Mouse (Mus musculus) MEL (cell line): Measurements from ENCODE around the gene Pon2. TPM values are rescaled to one million over a fixed set of nuclear protein-coding genes. Genes with fewer than 3 reads are reported as not detected.

Experiments
- DNase-seq: peaks from one replicate; pipeline ENCODE4 v3.0.0; 2011; ENCODE audit warnings: low read depth, low spot score
- H3K27ac ChIP-seq: 2 replicates; pipeline ENCODE4 v1.5.1; 2012; ENCODE audit warnings: low read depth, mild to moderate bottlenecking, control low read depth, low read length, moderate library complexity; ENCODE audit not compliant: control insufficient read depth
- H3K27me3 ChIP-seq, 2 experiments: fragments of 150-350 bp in 1 of 2; sonication (generic) in 1 of 2; 2 replicates each; pipeline ENCODE4 v1.6.1; 2012; ENCODE audit warnings: low read length in 2 of 2, mild to moderate bottlenecking in 2 of 2, improper control_type of control experiment in 1 of 2, moderate library complexity in 1 of 2; ENCODE audit not compliant: insufficient read depth in 2 of 2, control insufficient read depth in 1 of 2
- H3K36me3 ChIP-seq, 2 experiments: 2 replicates each; pipeline ENCODE4 v1.6.1; 2012 to 2014; ENCODE audit warnings: low read length in 2 of 2, improper control_type of control experiment in 1 of 2, inconsistent platforms in 1 of 2, mild to moderate bottlenecking in 1 of 2; ENCODE audit not compliant: insufficient read depth in 2 of 2, control insufficient read depth in 1 of 2
- H3K4me1 ChIP-seq, 2 experiments: fragments of 150-350 bp in 1 of 2; sonication (generic) in 1 of 2; 2 replicates each; pipeline ENCODE4 v1.6.1; 2012; ENCODE audit warnings: low read length in 2 of 2, improper control_type of control experiment in 1 of 2, mild to moderate bottlenecking in 1 of 2; ENCODE audit not compliant: insufficient read depth in 2 of 2, control insufficient read depth in 1 of 2
- H3K4me3 ChIP-seq, 2 experiments: fragments of 150-350 bp in 1 of 2; sonication (generic) in 1 of 2; 2 replicates each; pipeline ENCODE4 v1.5.1; 2012; ENCODE audit warnings: low read depth in 2 of 2, low read length in 2 of 2, mild to moderate bottlenecking in 2 of 2, moderate library complexity in 2 of 2, control low read depth in 1 of 2, improper control_type of control experiment in 1 of 2; ENCODE audit not compliant: control insufficient read depth in 1 of 2, insufficient read depth in 1 of 2
- H3K79me2 ChIP-seq: 2 replicates; pipeline ENCODE4 v1.6.1; 2012; ENCODE audit warnings: mild to moderate bottlenecking, low read length, moderate library complexity; ENCODE audit not compliant: control insufficient read depth, poor library complexity, insufficient read depth
- H3K9ac ChIP-seq: 2 replicates; pipeline ENCODE4 v1.6.1; 2012; ENCODE audit warnings: low read depth, mild to moderate bottlenecking, control low read depth, low read length, moderate library complexity; ENCODE audit not compliant: control insufficient read depth, poor library complexity, severe bottlenecking
- H3K9me3 ChIP-seq: fragments of 150-350 bp; sonication (generic); replicated peaks from 2 replicates; pipeline ENCODE4 v1.6.1; 2012; ENCODE audit warnings: mild to moderate bottlenecking, low read length, improper control_type of control experiment, moderate library complexity; ENCODE audit not compliant: insufficient read depth
- CHD1 ChIP-seq: IDR thresholded peaks from 2 replicates; pipeline ENCODE4 v1.6.1; 2012; ENCODE audit warnings: low read depth, mild to moderate bottlenecking, inconsistent platforms, low read length, improper control_type of control experiment
- CHD2 ChIP-seq: IDR thresholded peaks from 2 replicates; pipeline ENCODE4 v1.6.1; 2011; ENCODE audit warnings: low read length, improper control_type of control experiment
- CTCF ChIP-seq, 3 experiments: IDR thresholded peaks in 2 of 3; conservative IDR thresholded peaks in 1 of 3; 2 replicates each; pipeline ENCODE4 v1.5.1; 2011 to 2012; ENCODE audit warnings: low read length in 3 of 3, low read depth in 2 of 3, mild to moderate bottlenecking in 2 of 3, improper control_type of control experiment in 1 of 3, inconsistent platforms in 1 of 3, mixed read lengths in 1 of 3, moderate library complexity in 1 of 3; ENCODE audit not compliant: control insufficient read depth in 1 of 3, insufficient read depth in 1 of 3, poor library complexity in 1 of 3, severe bottlenecking in 1 of 3
- ELF1 ChIP-seq: IDR thresholded peaks from 2 replicates; pipeline ENCODE4 v1.6.1; 2014; ENCODE audit warnings: low read depth, mild to moderate bottlenecking, inconsistent platforms, low read length, improper control_type of control experiment, moderate library complexity
- EP300 ChIP-seq, 2 experiments: IDR thresholded peaks; 2 replicates each; pipeline ENCODE4 v1.6.1; 2011; ENCODE audit warnings: improper control_type of control experiment in 2 of 2, low read length in 2 of 2, low read depth in 1 of 2, mild to moderate bottlenecking in 1 of 2
- GATA1 ChIP-seq: IDR thresholded peaks from 2 replicates; pipeline ENCODE4 v1.6.1; 2011; ENCODE audit warnings: low read depth, low read length, improper control_type of control experiment
- JUND ChIP-seq: IDR thresholded peaks from 2 replicates; pipeline ENCODE4 v1.6.1; 2011; ENCODE audit warnings: low read depth, mild to moderate bottlenecking, improper control_type of control experiment, low read length
- KAT2A ChIP-seq: conservative IDR thresholded peaks from 2 replicates; pipeline ENCODE4 v1.6.1; 2012; ENCODE audit warnings: low read depth, low read length, improper control_type of control experiment, inconsistent platforms
- MAFK ChIP-seq: IDR thresholded peaks from 2 replicates; pipeline ENCODE4 v1.6.1; 2011; ENCODE audit warnings: low read depth, mild to moderate bottlenecking, low read length, improper control_type of control experiment, borderline replicate concordance
- MAZ ChIP-seq: IDR thresholded peaks from 2 replicates; pipeline ENCODE4 v1.6.1; 2012; ENCODE audit warnings: low read depth, mild to moderate bottlenecking, inconsistent platforms, low read length, improper control_type of control experiment
- MEF2A ChIP-seq: IDR thresholded peaks from 2 replicates; pipeline ENCODE4 v1.6.1; 2014; ENCODE audit warnings: low read depth, mild to moderate bottlenecking, inconsistent platforms, low read length, improper control_type of control experiment; ENCODE audit not compliant: poor library complexity, insufficient replicate concordance, severe bottlenecking; ENCODE audit errors: extremely low read depth
- MXI1 ChIP-seq: IDR thresholded peaks from 2 replicates; pipeline ENCODE4 v1.6.1; 2011; ENCODE audit warnings: mild to moderate bottlenecking, low read depth, low read length, improper control_type of control experiment
- MYB ChIP-seq: IDR thresholded peaks from 2 replicates; pipeline ENCODE4 v1.6.1; 2011; ENCODE audit warnings: mild to moderate bottlenecking, low read depth, low read length, improper control_type of control experiment
- MYC ChIP-seq: IDR thresholded peaks from 2 replicates; pipeline ENCODE4 v1.6.1; 2011; ENCODE audit warnings: low read depth, mild to moderate bottlenecking, low read length, improper control_type of control experiment, moderate library complexity
- NRF1 ChIP-seq: IDR thresholded peaks from 2 replicates; pipeline ENCODE4 v1.6.1; 2014; ENCODE audit warnings: low read depth, mild to moderate bottlenecking, inconsistent platforms, low read length, improper control_type of control experiment, moderate library complexity; ENCODE audit not compliant: poor library complexity, insufficient read depth, severe bottlenecking
- POLR2AphosphoS2 ChIP-seq: IDR thresholded peaks from 2 replicates; pipeline ENCODE4 v1.6.1; 2011; ENCODE audit warnings: low read length, improper control_type of control experiment
- POLR2AphosphoS5 ChIP-seq: IDR thresholded peaks from 2 replicates; pipeline ENCODE4 v1.6.1; 2012; ENCODE audit warnings: low read depth, borderline replicate concordance, mild to moderate bottlenecking, inconsistent platforms, low read length, moderate library complexity, mixed read lengths
- RAD21 ChIP-seq: IDR thresholded peaks from 2 replicates; pipeline ENCODE4 v1.6.1; 2011; ENCODE audit warnings: mild to moderate bottlenecking, low read depth, low read length, improper control_type of control experiment
- RCOR1 ChIP-seq: IDR thresholded peaks from 2 replicates; pipeline ENCODE4 v1.6.1; 2012; ENCODE audit warnings: low read depth, mild to moderate bottlenecking, inconsistent platforms, low read length, improper control_type of control experiment
- SIN3A ChIP-seq: IDR thresholded peaks from 2 replicates; pipeline ENCODE4 v1.6.1; 2012; ENCODE audit warnings: low read length, improper control_type of control experiment, inconsistent platforms
- SMC3 ChIP-seq: IDR thresholded peaks from 2 replicates; pipeline ENCODE4 v1.6.1; 2011; ENCODE audit warnings: low read depth, low read length, improper control_type of control experiment
- TCF12 ChIP-seq: IDR thresholded peaks from 2 replicates; pipeline ENCODE4 v1.6.1; 2014; ENCODE audit warnings: low read depth, mild to moderate bottlenecking, inconsistent platforms, low read length, improper control_type of control experiment, moderate library complexity
- USF1 ChIP-seq: IDR thresholded peaks from 2 replicates; pipeline ENCODE4 v1.6.1; 2014; ENCODE audit warnings: low read depth, mild to moderate bottlenecking, inconsistent platforms, low read length, improper control_type of control experiment, moderate library complexity
- ZC3H11A ChIP-seq: IDR thresholded peaks from 2 replicates; pipeline ENCODE4 v1.6.1; 2012; ENCODE audit warnings: low read depth, mild to moderate bottlenecking, inconsistent platforms, low read length, improper control_type of control experiment
- ZNF384 ChIP-seq: IDR thresholded peaks from 2 replicates; pipeline ENCODE4 v1.6.1; 2012; ENCODE audit warnings: low read depth, mild to moderate bottlenecking, inconsistent platforms, low read length, improper control_type of control experiment
- polyA plus RNA-seq, 2 experiments: library from polyadenylated mRNA; stranded (reverse) in 1 of 2; unstranded in 1 of 2; fragments of >175 nt in 1 of 2; fragments of >200 nt in 1 of 2; gene quantifications; 2 replicates each; pipeline versions ENCODE4 v1.2.1 to v1.2.4; 2012; ENCODE audit warnings: low replicate concordance in 2 of 2, low read depth in 1 of 2; ENCODE audit not compliant: insufficient read length in 2 of 2, insufficient read depth in 1 of 2, missing spikeins in 1 of 2
- total RNA-seq: library from RNA; depleted of rRNA; stranded (reverse); fragments of 300-350 nt; gene quantifications from 2 replicates; pipeline ENCODE4 v1.2.3, GENCODE M21; 2012

The Pon2 gene
- total and polyA plus RNA-seq, 3 experiments, result 14.4 to 21.2 TPM; not detected in 1

DNA sequence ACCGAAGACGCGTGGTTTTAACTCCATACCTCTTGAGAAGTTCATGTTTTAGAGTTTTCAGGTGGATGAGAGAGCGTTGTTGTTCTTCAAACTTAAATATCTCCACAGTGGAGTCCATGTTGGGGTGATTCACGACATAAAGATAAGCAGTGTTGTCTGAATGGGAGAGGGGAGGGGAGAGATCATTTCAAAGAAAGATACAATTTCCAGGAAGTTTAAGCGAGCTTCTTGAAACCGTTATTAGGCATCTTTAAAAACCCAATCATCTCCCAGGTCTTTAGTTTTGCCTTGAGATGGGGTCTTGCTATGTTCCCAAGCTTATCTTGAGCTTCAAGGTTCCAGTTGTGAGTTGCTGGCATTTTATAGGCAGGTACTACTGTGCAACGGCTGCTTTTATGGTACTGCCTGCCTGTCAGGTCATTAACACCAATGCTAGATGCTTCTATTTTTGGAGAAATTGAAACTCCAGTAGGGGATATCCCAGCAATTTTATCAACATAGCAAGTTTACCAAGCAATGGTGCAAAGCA lies 61.3 kb downstream of the Pon2 start:
- no peaks in the 10 kb centered on the region for H3K79me2 ChIP-seq
- H3K9ac ChIP-seq, result no peak overlapping the region
- no peaks in the 10 kb centered on the region for H3K9me3 ChIP-seq
- H3K27ac ChIP-seq, result no peak overlapping the region
- no peak overlapping the region for H3K4me3 ChIP-seq
- no peaks in the 10 kb centered on the region for H3K4me1 ChIP-seq
- DNase-seq, result no peak
- H3K27me3 ChIP-seq, result no peaks in the 10 kb centered on the region
- no peak for TF ChIP-seq MYB
- TF ChIP-seq MEF2A, result no peak
- TF ChIP-seq ELF1, result no peak
- no peak for TF ChIP-seq GATA1
- no peak for TF ChIP-seq RAD21
- no peak for TF ChIP-seq KAT2A
- no peak for TF ChIP-seq RCOR1
- no peak for TF ChIP-seq ZNF384
- TF ChIP-seq ZC3H11A, result no peak
- TF ChIP-seq CHD1, result no peak
- TF ChIP-seq MYC, result no peak
- TF ChIP-seq CHD2, result no peak
- no peak for TF ChIP-seq MAZ
- TF ChIP-seq POLR2AphosphoS5, result no peak
- TF ChIP-seq USF1, result no peak
- no peak for TF ChIP-seq TCF12
- TF ChIP-seq SIN3A, result no peak
- TF ChIP-seq JUND, result no peak
- TF ChIP-seq CTCF (IDR thresholded peaks at IDR 0.05 in 2 of 3, conservative IDR thresholded peaks at IDR 0.05 in 1 of 3; ENCODE audit: control insufficient read depth in 1 of 3, insufficient read depth in 1 of 3, low read depth in 2 of 3, low read length in 3 of 3, poor library complexity in 1 of 3, severe bottlenecking in 1 of 3), result no peak
- no peaks in the 10 kb centered on the region for H3K36me3 ChIP-seq

DNA sequence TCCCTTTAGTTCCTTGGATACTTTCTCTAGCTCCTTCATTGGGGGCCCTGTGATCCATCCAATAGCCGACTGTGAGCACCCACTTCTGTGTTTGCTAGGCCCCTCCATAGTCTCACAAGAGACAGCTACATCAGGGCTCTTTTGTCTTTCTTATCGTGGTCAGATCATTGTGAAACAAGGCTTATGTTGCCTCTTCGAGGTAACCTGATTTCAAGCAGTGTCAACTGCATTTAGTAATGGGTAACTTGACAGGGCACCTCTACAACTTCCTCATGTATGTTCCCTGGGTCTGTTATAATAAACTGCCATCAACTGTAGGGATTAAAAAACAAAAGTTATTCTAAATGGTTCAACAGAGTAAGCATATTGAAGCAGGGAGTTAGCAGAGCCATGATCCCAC lies 63.7 kb downstream of the Pon2 start:
- no peak overlapping the region for H3K4me3 ChIP-seq
- TF ChIP-seq MXI1 (no peak), CHD1 (no peak), TCF12 (no peak), JUND (no peak), MYC (no peak), CTCF (IDR thresholded peaks at IDR 0.05 in 2 of 3, conservative IDR thresholded peaks at IDR 0.05 in 1 of 3; ENCODE audit: control insufficient read depth in 1 of 3, insufficient read depth in 1 of 3, low read depth in 2 of 3, low read length in 3 of 3, poor library complexity in 1 of 3, severe bottlenecking in 1 of 3) (no peak), POLR2AphosphoS2 (no peak), MYB (no peak), MAFK (no peak), EP300 (IDR thresholded peaks at IDR 0.05; ENCODE audit: low read depth in 1 of 2, low read length in 2 of 2) (no peak), SIN3A (no peak), SMC3 (no peak), KAT2A (no peak), POLR2AphosphoS5 (no peak), NRF1 (no peak), ZC3H11A (no peak)
- DNase-seq, result no peak
- no peaks in the 10 kb centered on the region for H3K9me3 ChIP-seq
- H3K27ac ChIP-seq, result no peak overlapping the region
- no peaks in the 10 kb centered on the region for H3K4me1 ChIP-seq
- no peaks in the 10 kb centered on the region for H3K36me3 ChIP-seq
- H3K27me3 ChIP-seq, result no peaks in the 10 kb centered on the region
- no peaks in the 10 kb centered on the region for H3K79me2 ChIP-seq
- H3K9ac ChIP-seq, result no peak overlapping the region
